Mouse (Mus musculus): ENCODE measurements at regions not wholly inside any gene's neighbourhood (a gene's known extent, or its start where the extent isn't known, plus 50 kb on each side); places are given as distances from the start of the nearest gene placed in this dataset.

DNA sequence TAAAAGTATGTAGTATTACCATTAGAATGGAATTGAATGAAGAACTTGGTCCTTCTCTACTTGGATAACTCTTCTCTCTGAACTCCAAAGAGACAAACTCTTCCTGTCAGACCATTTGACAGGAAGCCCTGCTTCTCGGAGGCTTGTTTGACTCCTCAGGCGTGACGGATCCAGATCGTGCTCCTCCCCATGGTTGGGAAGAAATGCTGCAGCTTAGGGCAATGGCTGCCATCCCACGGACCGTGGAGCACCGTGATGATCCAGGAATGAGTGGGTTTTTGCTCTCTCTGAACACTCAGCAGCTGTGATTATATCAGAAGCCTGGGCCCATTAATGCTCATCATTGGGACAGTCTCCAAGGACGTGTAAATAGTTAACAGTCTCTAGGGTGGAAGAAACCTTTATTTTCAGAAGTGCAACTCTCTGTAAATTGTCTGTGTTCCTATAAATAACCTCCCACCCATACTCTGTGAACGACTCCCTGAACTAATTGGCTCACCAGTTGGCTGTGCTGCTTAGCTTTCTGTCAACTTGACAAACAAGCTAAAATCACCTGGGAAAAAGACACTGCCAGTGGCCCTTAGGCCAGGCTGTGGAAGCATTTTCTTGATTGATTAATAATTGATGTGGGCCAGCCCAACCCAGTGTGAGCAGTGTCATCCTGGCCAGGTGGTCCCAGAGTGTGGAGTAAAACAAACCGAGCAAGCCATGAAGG lies 88.2 kb upstream of the Mylip start:
- Histone ChIP-seq H3K4me3 (ENCODE audit: insufficient read depth, low read length) (no peak overlapping the region), H3K27ac (ENCODE audit: insufficient read depth, low read depth, low read length) (no peak overlapping the region), H3K4me1 (ENCODE audit: control insufficient read depth, insufficient read depth, low read length) (no peaks in the 10 kb centered on the region)
- TF ChIP-seq POLR2A (IDR thresholded peaks at IDR 0.05; ENCODE audit: borderline replicate concordance, low read depth, low read length) (no peak), CTCF (IDR thresholded peaks at IDR 0.05; ENCODE audit: low read depth, low read length) (no peak)

DNA sequence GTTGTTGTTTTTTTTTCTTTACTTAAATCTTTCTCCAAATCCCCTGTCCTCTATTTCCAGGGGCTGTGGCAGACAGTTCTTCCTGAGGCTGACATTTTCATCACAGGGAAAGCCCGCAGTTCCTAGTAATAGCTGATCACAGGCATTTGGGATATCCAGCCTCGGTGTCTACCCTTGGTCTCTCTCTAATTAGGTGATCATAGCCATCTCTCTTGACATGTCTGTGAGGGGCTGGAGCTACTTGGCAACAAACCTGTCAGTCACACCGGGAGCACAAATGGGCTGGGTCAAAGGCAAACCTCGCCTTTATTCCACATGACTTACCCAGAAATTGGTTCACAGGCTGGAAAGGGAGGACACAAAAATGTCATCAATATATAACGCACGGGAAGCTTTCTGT lies 86.7 kb upstream of the Mylip start:
- no peaks in the 10 kb centered on the region for H3K4me1 ChIP-seq (ENCODE audit: control insufficient read depth, insufficient read depth, low read length)
- no peak overlapping the region for H3K4me3 ChIP-seq (ENCODE audit: insufficient read depth, low read length)
- no peak overlapping the region for H3K27ac ChIP-seq (ENCODE audit: insufficient read depth, low read depth, low read length)
- TF ChIP-seq CTCF (IDR thresholded peaks at IDR 0.05; ENCODE audit: low read depth, low read length): no peak

DNA sequence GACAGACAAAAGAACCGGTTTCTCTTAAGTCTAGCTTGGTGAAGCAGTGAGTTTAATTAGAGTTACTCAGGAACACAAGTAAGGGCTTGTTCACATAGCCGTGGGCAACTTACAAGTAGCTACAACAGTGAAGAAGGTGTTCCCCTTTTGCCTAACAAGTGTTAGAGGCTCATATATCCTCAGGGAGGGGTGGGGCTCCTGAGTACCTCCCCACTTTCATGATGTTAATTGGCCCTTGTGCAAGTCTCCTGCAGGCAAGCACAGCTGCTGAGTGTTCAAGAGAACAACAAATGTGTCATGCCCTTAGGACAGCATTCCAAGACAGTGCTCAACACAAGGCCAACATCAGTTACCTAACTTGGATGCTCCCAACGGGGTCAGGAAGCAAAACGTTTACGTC lies 83.4 kb upstream of the Mylip start:
- Histone ChIP-seq H3K4me1 (ENCODE audit: control insufficient read depth, insufficient read depth, low read length) (0 out of 2 replicates have a peak, but pooled peaks cover under 1% of the 10 kb centered on the region), H3K27ac (ENCODE audit: insufficient read depth, low read depth, low read length) (no peak overlapping the region), H3K4me3 (ENCODE audit: insufficient read depth, low read length) (no peak overlapping the region)
- no peak for TF ChIP-seq CTCF (IDR thresholded peaks at IDR 0.05; ENCODE audit: low read depth, low read length)
- TF ChIP-seq POLR2A (IDR thresholded peaks at IDR 0.05; ENCODE audit: borderline replicate concordance, low read depth, low read length): no peak

DNA sequence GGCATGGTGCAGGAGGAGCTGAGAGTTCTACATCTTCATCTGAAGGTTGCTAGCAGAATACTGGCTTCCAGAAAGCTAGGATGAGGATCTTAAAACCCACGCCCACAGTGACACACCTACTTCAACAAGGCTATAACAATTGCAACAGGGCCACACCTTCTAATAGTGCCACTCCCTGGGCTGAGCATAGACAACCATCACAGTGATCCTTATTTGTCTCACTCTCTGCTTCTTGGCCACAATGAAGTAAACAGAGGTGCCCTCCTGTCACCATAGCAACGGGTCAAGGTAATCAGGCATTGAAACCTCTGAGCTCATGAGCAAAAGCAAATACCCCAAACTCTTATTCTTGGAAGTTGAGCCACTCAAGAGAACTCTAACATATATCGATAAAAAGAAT lies 82.3 kb upstream of the Mylip start:
- no peak for TF ChIP-seq POLR2A (IDR thresholded peaks at IDR 0.05; ENCODE audit: borderline replicate concordance, low read depth, low read length)
- no peak for TF ChIP-seq CTCF (IDR thresholded peaks at IDR 0.05; ENCODE audit: low read depth, low read length)
- no peak overlapping the region for H3K4me3 ChIP-seq (ENCODE audit: insufficient read depth, low read length)
- no peak overlapping the region for H3K27ac ChIP-seq (ENCODE audit: insufficient read depth, low read depth, low read length)
- H3K4me1 ChIP-seq (ENCODE audit: control insufficient read depth, insufficient read depth, low read length): 0 out of 2 replicates have a peak, but pooled peaks cover 2% of the 10 kb centered on the region

DNA sequence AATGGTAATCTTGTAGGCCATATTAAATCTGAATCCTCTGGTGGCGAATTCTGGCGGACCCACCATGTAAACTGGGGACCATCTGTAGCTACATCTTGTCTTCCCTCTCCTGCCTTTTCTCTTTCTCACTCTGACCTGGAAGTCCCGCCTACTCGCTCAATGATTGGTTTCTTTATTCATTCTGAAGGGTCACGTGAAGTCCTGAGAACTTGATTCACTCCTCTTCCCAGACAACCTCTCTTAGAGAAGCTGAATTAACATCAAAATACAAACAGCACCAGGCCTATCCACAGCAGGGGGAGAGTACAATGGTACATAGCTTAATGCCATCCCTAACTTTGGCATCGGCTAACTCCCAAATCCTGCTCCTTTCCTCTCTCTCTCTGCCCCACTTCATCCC lies 69.9 kb upstream of the Mylip start:
- no peak overlapping the region for H3K4me3 ChIP-seq (ENCODE audit: insufficient read depth, low read length)

DNA sequence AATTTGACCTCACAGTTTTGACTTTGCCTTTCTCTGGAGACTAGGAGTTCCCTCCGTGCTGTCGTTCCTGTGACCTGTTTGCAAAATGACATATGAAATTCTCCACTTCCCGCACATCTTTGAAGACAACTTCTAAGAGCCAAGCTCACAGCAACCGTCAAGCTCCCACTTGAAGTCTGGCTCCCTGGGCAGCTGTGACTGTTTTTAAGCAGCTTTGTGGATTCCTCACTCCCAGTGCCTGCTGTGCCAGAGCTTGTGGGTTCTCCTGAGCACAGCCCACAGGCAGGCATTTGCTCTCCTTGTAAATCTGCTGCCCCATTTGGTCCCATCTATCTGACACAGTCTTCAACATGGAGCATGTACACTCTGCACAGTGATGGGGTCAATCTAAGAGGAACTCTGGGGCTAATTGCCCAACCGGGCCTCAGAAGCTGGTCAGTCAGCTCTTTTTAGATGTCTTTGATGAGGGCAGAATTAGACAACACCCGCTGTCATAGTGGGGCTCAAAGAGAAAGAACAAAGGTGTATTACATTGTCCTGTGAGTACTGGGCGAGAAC lies 63.7 kb upstream of the Mylip start:
- H3K4me1 ChIP-seq (ENCODE audit: control insufficient read depth, insufficient read depth, low read length): peaks cover 5% of the 10 kb centered on the region
- H3K27ac ChIP-seq (ENCODE audit: insufficient read depth, low read depth, low read length): no peak overlapping the region
- H3K4me3 ChIP-seq (ENCODE audit: insufficient read depth, low read length): no peak overlapping the region
- no peak for TF ChIP-seq CTCF (IDR thresholded peaks at IDR 0.05; ENCODE audit: low read depth, low read length)
- TF ChIP-seq POLR2A (IDR thresholded peaks at IDR 0.05; ENCODE audit: borderline replicate concordance, low read depth, low read length): no peak

More for the DNA sequence above, 69.9 kb upstream of the Mylip start:
- Histone ChIP-seq H3K27ac (ENCODE audit: insufficient read depth, low read depth, low read length) (no peak overlapping the region), H3K4me1 (ENCODE audit: control insufficient read depth, insufficient read depth, low read length) (no peaks in the 10 kb centered on the region)
- TF ChIP-seq CTCF (IDR thresholded peaks at IDR 0.05; ENCODE audit: low read depth, low read length) (no peak), POLR2A (IDR thresholded peaks at IDR 0.05; ENCODE audit: borderline replicate concordance, low read depth, low read length) (no peak)

DNA sequence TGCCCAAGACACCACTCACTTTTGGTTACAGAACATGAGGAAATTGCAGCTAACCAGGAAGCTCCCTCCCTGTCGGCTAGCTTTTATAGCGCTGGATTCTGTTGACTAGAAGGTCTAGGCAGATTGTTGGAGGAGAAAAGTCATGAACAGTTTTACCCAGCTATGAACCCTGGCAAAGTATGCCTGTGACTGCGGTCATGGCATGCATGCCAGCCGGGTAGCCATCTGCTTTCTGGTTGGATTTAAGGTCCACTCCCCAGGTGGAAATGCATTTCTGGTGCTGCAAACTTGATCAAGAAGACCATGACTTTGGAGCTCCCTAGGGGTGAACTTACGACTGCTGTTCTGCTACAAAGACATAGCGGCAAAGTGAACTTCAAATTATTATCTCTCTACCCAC lies 62.8 kb upstream of the Mylip start:
- Histone ChIP-seq H3K4me3 (ENCODE audit: insufficient read depth, low read length) (no peak overlapping the region), H3K27ac (ENCODE audit: insufficient read depth, low read depth, low read length) (no peak overlapping the region), H3K4me1 (ENCODE audit: control insufficient read depth, insufficient read depth, low read length) (peaks cover 5% of the 10 kb centered on the region)
- no peak for TF ChIP-seq CTCF (IDR thresholded peaks at IDR 0.05; ENCODE audit: low read depth, low read length)
- TF ChIP-seq POLR2A (IDR thresholded peaks at IDR 0.05; ENCODE audit: borderline replicate concordance, low read depth, low read length): no peak

DNA sequence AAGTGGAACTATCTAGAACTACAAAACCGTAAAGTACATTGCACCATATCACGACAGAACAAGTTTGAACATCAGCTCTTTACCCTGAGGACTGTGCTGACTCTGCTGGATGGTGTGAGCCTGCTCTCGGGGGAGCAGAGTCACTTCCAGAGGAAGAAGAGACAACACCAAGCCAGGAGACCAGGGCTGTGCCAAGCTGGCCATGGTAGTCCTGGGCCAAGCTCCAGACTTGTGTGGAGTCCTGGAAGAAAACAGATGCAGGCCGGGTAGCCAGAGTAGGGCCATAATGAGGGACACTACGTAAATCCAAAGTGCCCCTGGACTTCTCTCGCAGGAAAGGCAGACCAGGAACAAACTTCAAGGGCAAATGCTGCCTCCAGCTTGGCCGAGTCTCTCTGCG lies 59.0 kb upstream of the Mylip start:
- no peak for TF ChIP-seq CTCF (IDR thresholded peaks at IDR 0.05; ENCODE audit: low read depth, low read length)
- TF ChIP-seq POLR2A (IDR thresholded peaks at IDR 0.05; ENCODE audit: borderline replicate concordance, low read depth, low read length): no peak
- no peak overlapping the region for H3K4me3 ChIP-seq (ENCODE audit: insufficient read depth, low read length)
- no peak overlapping the region for H3K27ac ChIP-seq (ENCODE audit: insufficient read depth, low read depth, low read length)
- H3K4me1 ChIP-seq (ENCODE audit: control insufficient read depth, insufficient read depth, low read length): peaks cover 5% of the 10 kb centered on the region

DNA sequence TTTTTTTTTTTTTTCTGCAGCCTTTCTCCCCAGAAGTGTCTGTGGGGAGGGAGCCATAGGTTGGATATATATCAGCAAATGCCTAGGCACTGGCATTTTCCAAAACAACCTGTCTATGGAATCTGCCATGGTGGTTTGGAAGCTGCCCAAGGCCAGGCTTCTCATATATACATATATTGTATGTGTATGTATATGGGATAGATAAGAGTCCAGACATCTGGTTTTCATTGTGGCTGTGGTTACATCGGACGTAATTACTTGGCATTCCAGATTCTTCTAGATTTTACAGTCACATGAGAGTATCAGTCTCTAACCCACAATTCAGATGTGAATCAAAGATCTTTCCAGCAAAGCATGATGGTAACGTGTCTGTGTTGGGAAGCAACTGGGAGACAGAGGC lies 57.5 kb upstream of the Mylip start:
- Histone ChIP-seq H3K27ac (ENCODE audit: insufficient read depth, low read depth, low read length) (no peak overlapping the region), H3K4me3 (ENCODE audit: insufficient read depth, low read length) (no peak overlapping the region), H3K4me1 (ENCODE audit: control insufficient read depth, insufficient read depth, low read length) (no peaks in the 10 kb centered on the region)
- no peak for TF ChIP-seq CTCF (IDR thresholded peaks at IDR 0.05; ENCODE audit: low read depth, low read length)

DNA sequence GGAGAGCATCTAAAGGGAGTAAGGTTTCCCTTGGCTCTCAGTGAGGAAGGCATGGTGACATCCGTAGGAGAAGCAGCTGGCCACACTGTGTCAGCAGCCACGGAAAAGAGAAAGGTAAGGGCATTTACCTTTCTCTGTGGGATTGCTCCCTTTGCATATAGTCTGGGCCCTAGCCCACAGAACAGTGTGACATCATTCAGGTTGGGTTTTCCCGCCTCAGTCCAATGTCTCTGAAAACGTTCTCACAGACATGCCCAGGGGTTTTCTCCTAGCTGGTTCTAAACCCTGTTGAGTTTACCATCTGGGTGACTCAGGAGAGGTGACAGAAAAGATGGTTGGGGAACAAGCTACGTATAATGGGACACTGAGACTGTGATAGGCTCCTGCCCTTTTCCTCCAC lies 55.9 kb upstream of the Mylip start:
- Histone ChIP-seq H3K27ac (ENCODE audit: insufficient read depth, low read depth, low read length) (no peak overlapping the region), H3K4me3 (ENCODE audit: insufficient read depth, low read length) (no peak overlapping the region), H3K4me1 (ENCODE audit: control insufficient read depth, insufficient read depth, low read length) (no peaks in the 10 kb centered on the region)
- TF ChIP-seq POLR2A (IDR thresholded peaks at IDR 0.05; ENCODE audit: borderline replicate concordance, low read depth, low read length) (no peak), CTCF (IDR thresholded peaks at IDR 0.05; ENCODE audit: low read depth, low read length) (no peak)
